Mouse (Mus musculus) megakaryocyte, embryonic 14.5 days (primary cell): ENCODE measurements at regions not wholly inside any gene's neighbourhood (a gene's known extent, or its start where the extent isn't known, plus 50 kb on each side); places are given as distances from the start of the nearest gene placed in this dataset.

ENCODE experiments used
- FLI1 ChIP-seq: IDR thresholded peaks from 2 replicates; pipeline ENCODE4 v1.6.1; 2012; ENCODE audit warnings: low read length, inconsistent platforms, mixed read lengths
- GATA1 ChIP-seq: IDR thresholded peaks from 3 replicates; pipeline ENCODE4 v1.6.1; 2012; ENCODE audit warnings: mixed read lengths, low read length, inconsistent platforms, borderline replicate concordance

DNA sequence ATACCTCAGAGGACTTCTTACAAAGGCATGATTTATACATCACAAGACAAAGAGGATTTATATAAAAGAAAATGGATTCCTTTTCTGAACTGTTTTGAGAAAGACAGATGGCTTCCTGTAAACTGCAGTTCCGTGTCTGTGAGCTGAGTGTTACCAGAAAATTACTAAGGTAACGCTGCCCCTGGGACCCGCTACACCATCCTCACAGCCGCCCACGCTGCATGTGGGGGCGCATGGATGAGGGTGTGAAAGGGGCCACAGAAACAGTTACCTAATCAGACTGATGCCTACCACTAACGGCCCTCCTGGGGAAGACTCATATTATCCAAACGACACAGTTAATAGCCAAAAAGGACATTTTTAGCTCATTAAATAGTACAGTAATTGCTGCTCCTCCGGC lies 129.8 kb downstream of the Pdcd6ip start:
- TF ChIP-seq GATA1 (no peak), FLI1 (no peak)
